Mouse (Mus musculus): ENCODE measurements at regions not wholly inside any gene's neighbourhood (a gene's known extent, or its start where the extent isn't known, plus 50 kb on each side); places are given as distances from the start of the nearest gene placed in this dataset.

DNA sequence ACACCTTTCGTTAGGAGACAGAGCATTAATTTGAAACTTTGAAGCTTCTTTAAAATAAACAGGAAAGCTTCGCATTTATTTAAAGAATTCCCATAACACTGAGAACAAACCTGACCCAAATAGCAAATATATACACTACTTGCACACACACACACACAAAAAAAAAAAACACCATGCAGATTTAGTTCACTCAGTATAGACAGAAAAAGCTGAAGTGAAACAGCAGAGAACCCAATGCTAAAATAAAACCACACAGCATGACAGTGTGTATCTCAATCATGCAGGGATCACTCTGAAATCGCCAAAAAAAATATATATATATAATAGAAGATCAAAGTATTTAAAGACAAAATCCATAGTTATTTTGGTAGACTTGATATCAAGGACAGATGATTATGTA lies 54.1 kb upstream of the Gda start:
- peak; percentile 38 for DNase-seq (ENCODE audit: low read depth, low spot score)

DNA sequence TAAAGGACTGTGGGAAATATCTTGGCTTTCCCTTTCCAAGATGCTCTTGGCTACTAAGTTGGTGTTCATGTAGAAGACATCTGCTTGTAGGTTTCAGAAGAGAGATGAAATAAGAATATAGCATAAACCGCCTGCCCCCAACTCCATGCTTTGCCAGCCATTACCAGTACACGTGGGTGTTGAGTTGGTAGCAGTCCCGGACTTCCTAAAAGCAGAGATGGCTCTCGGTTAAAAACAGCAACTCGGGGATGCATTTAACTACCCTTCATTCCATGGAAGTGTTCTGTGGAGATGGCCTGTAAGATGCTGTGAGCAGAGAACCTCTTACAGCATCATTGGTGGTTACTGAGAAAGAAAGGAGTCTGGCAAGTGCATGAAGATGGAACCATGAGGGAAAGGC lies 52.6 kb upstream of the Gda start:
- DNase-seq (ENCODE audit: low read depth, low spot score), result no peak

All from A20 (cell line).